Mouse (Mus musculus): Measurements from ENCODE around the gene Mpst. TPM values are rescaled to one million over a fixed set of nuclear protein-coding genes. Genes with fewer than 3 reads are reported as not detected.

Mpst gene
- total RNA-seq, 1 experiment from 2014 or later, result 19.4 TPM

GRCm38 (mm10) chr15:78449694-78450418, 43.6 kb downstream of the Mpst start:
- peak; percentile 56 to 63 for ATAC-seq (replicated peaks in 1 of 2; ENCODE audit: insufficient read depth in 1 of 2, low FRiP score in 2 of 2, low TSS enrichment in 1 of 2, low read depth in 1 of 2, poor library complexity in 2 of 2, severe bottlenecking in 2 of 2)

DNA sequence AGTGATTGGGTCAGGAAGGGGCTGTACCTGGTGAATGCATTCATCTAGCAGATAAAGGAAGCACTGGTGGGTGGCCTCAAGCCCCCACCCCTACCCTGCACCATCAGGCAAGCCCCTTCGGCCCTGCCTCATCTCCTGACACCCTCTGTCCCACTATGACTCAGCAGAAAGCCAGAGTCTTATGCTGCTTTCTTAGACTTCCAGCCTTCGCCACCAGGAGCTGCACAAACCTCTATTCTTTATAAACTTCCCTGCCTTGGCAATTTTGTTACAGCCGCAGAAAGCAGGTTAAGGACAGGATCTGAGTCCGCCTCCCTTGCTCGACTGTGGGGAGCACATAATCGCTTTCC, 44.2 kb downstream of the Mpst start:
- peak in 1 of 2 experiments; percentile 13; a peak in 2 of 4 replicates for ATAC-seq (replicated peaks in 1 of 2; ENCODE audit: insufficient read depth in 1 of 2, low FRiP score in 2 of 2, low TSS enrichment in 1 of 2, low read depth in 1 of 2, poor library complexity in 2 of 2, severe bottlenecking in 2 of 2)

DNA sequence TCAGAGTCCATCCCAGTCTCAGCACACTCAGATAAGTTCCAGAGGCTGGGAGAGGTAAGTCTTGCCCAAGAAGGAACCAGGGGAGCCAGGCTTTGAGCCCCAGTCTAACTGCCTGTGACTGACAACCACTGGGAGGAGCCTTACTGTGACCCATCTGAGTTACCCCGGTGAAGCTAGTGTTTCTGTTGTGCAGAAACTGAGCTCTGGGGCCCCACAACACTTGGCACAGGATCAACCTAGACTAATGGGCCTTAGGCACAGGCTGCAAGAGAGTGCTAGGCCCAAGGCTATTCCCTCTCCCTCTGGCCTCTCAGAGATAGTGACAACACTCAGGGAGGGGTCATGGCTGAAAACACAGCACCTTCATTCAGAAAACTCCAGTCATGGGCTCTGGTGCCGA, 45.0 kb downstream of the Mpst start:
- no peak for ATAC-seq (replicated peaks in 1 of 2; ENCODE audit: insufficient read depth in 1 of 2, low FRiP score in 2 of 2, low TSS enrichment in 1 of 2, low read depth in 1 of 2, poor library complexity in 2 of 2, severe bottlenecking in 2 of 2)

DNA sequence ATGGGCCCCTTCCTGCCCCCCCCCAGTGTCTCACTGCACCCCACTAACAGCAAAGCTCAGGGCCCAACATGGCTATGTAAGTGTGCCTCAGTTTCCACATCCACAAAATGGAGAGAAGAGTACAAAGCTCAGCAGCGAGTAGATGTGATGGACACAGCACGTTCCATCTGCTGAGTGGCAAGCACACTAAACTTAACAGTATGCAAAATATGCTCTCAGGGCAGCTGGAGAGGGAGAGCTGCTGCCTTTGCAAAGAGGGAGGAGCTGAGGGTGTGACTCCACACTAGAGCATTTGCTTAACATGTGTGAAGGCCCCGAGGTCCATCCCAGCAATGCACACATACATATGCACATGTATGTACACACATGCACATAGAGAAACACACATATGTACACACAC, 46.7 kb downstream of the Mpst start:
- no peak for ATAC-seq (replicated peaks in 1 of 2; ENCODE audit: insufficient read depth in 1 of 2, low FRiP score in 2 of 2, low TSS enrichment in 1 of 2, low read depth in 1 of 2, poor library complexity in 2 of 2, severe bottlenecking in 2 of 2)

- no peak; a peak in 1 of 4 replicates for ATAC-seq (replicated peaks in 1 of 2; ENCODE audit: insufficient read depth in 1 of 2, low FRiP score in 2 of 2, low TSS enrichment in 1 of 2, low read depth in 1 of 2, poor library complexity in 2 of 2, severe bottlenecking in 2 of 2)
These were observed 49.0 kb downstream of the Mpst start for GRCm38 (mm10) chr15:78455168-78455567.

- no peak for ATAC-seq (replicated peaks in 1 of 2; ENCODE audit: insufficient read depth in 1 of 2, low FRiP score in 2 of 2, low TSS enrichment in 1 of 2, low read depth in 1 of 2, poor library complexity in 2 of 2, severe bottlenecking in 2 of 2)
These were observed 49.8 kb downstream of the Mpst start for GRCm38 (mm10) chr15:78456051-78456450.

DNA sequence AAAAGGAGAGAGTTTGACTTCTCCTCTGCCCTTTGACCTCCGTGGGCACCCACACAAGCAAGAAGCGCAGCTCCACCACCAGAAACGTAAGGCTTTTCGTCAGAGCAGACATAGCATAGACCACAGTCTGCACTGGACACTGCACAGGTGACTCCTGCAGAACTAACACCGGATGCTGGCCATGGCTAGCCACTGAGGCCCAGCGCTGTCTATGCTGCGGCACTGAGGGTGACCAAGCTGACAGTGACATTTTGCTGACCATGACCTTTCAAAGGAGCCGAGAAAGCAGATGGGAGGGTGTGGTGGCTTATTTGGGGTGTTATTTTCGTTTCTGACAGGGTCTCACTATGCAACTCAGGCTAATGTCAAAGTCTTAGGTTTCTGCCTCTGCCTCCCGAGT, 51.0 kb downstream of the Mpst start:
- ATAC-seq (replicated peaks in 1 of 2; ENCODE audit: insufficient read depth in 1 of 2, low FRiP score in 2 of 2, low TSS enrichment in 1 of 2, low read depth in 1 of 2, poor library complexity in 2 of 2, severe bottlenecking in 2 of 2), result no peak

DNA sequence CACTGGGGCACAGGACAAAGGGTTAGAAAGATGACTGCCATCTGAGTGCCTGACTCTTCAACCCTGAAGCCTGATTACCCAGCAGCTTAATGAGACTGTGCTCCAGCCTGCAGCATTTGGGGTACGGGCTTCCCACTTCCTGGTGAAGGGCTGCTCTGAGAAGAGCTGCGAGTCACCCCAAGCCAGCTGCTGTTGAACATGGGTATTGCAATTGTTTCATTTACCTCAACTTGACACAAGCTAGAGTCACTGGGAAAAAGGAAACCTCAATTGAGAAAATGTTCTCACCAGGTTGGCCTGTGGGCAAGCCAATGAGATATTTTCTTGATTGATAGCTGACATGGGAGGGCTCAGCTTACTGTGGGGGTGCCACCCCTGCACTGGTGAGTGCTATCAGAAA, 56.8 kb downstream of the Mpst start:
- peak in 1 of 2 experiments; percentile 66; a peak in 3 of 4 replicates for ATAC-seq (replicated peaks in 1 of 2; ENCODE audit: insufficient read depth in 1 of 2, low FRiP score in 2 of 2, low TSS enrichment in 1 of 2, low read depth in 1 of 2, poor library complexity in 2 of 2, severe bottlenecking in 2 of 2)

Other genes with a start within 250 kb of the Mpst start
- gene Ift27, start 232.3 kb upstream of the Mpst start, total RNA-seq (2017), result 9.9 and 10.5 TPM in 2 replicates
- gene Pvalb, start 200.0 kb upstream of the Mpst start, total RNA-seq (2017), result not detected in 2 replicates
- 55.9 and 70.4 TPM in 2 replicates for gene Ncf4, start 161.6 kb upstream of the Mpst start, total RNA-seq (2017)
- gene Csf2rb2, start 100.7 kb upstream of the Mpst start, total RNA-seq (2017), result 1.7 and 3.3 TPM in 2 replicates
- gene Csf2rb, start 80.7 kb upstream of the Mpst start, total RNA-seq (2017), result 21.4 and 24.5 TPM in 2 replicates
- gene Tex33, start 10.5 kb upstream of the Mpst start, total RNA-seq (2017), result 0.75 TPM in 1 of 2 replicates, not detected in the other
- 9.5 and 16.6 TPM in 2 replicates for gene Tst, start 509 bp upstream of the Mpst start, total RNA-seq (2017)
- 17.7 and 21.4 TPM in 2 replicates for gene Kctd17, start 22.1 kb downstream of the Mpst start, total RNA-seq (2017)
- not detected in 2 replicates for gene Tmprss6, start 62.2 kb downstream of the Mpst start, total RNA-seq (2017)
- 2.6 and 2.9 TPM in 2 replicates for gene Il2rb, start 88.9 kb downstream of the Mpst start, total RNA-seq (2017)
- gene C1qtnf6, start 125.0 kb downstream of the Mpst start, total RNA-seq (2017), result 1.3 and 2.5 TPM in 2 replicates
- not detected in 2 replicates for gene Sstr3, start 138.3 kb downstream of the Mpst start, total RNA-seq (2017)
- 145 and 153 TPM in 2 replicates for gene Rac2, start 166.4 kb downstream of the Mpst start, total RNA-seq (2017)
- 50.4 and 75.4 TPM in 2 replicates for gene Cyth4, start 190.6 kb downstream of the Mpst start, total RNA-seq (2017)

Data from hematopoietic stem cell, adult 5-6 weeks (primary cell).